Mouse (Mus musculus) lung, embryonic 15.5 days (tissue): ENCODE data around the gene Tmem63c. TPM values are rescaled to one million over a fixed set of nuclear protein-coding genes. Genes with fewer than 3 reads are reported as not detected.

Source experiments
- ATAC-seq: fragments of 200-750 bp; cut with Nextera tagmentation; 2 replicates; pipeline ENCODE4 v1.8.0; 2017; ENCODE audit warnings: moderate number of reproducible peaks, borderline replicate concordance; ENCODE audit not compliant: low FRiP score, low TSS enrichment; ENCODE audit errors: extremely low read depth
- H3K27ac ChIP-seq: fragments of 300-500 bp; sonication (generic); 2 replicates; pipeline ENCODE4 v1.5.1; 2015; ENCODE audit warnings: moderate library complexity, mild to moderate bottlenecking, inconsistent platforms
- H3K27me3 ChIP-seq: fragments of 300-500 bp; sonication (generic); 2 replicates; pipeline ENCODE4 v1.6.1; 2015; ENCODE audit warnings: inconsistent platforms
- H3K36me3 ChIP-seq: fragments of 300-500 bp; sonication (generic); 2 replicates; pipeline ENCODE4 v1.6.1; 2015; ENCODE audit warnings: inconsistent platforms
- H3K4me1 ChIP-seq: fragments of 300-500 bp; sonication (generic); 2 replicates; pipeline ENCODE4 v1.6.1; 2015; ENCODE audit warnings: inconsistent platforms
- H3K4me2 ChIP-seq: fragments of 300-500 bp; sonication (generic); 2 replicates; pipeline ENCODE4 v1.6.1; 2015; ENCODE audit warnings: inconsistent platforms, mild to moderate bottlenecking, moderate library complexity
- H3K4me3 ChIP-seq: fragments of 300-500 bp; sonication (generic); 2 replicates; pipeline ENCODE4 v1.5.1; 2015; ENCODE audit warnings: mild to moderate bottlenecking, inconsistent platforms
- H3K9ac ChIP-seq: fragments of 300-500 bp; sonication (generic); 2 replicates; pipeline ENCODE4 v1.6.1; 2015; ENCODE audit warnings: inconsistent platforms
- H3K9me3 ChIP-seq: fragments of 300-500 bp; sonication (generic); 2 replicates; pipeline ENCODE4 v1.6.1; 2016; ENCODE audit warnings: inconsistent platforms
- WGBS: fragments of 180-500 bp; shearing (Covaris S2); methylation state at CpG from one replicate; pipeline ENCODE4 v1.1.7; 2015; 5-methylcytosine and 5-hydroxymethylcytosine counted together
- polyA plus RNA-seq: library from polyadenylated mRNA; unstranded; fragments of >200 nt; fragmentation: Nextera tagmentation; extraction: Ambion mirVana; gene quantifications from 2 replicates; pipeline ENCODE4 v1.2.1, GENCODE M21; 2015

The Tmem63c gene
- polyA plus RNA-seq, 1 experiment from 2014 or later, result 0.07 TPM

DNA sequence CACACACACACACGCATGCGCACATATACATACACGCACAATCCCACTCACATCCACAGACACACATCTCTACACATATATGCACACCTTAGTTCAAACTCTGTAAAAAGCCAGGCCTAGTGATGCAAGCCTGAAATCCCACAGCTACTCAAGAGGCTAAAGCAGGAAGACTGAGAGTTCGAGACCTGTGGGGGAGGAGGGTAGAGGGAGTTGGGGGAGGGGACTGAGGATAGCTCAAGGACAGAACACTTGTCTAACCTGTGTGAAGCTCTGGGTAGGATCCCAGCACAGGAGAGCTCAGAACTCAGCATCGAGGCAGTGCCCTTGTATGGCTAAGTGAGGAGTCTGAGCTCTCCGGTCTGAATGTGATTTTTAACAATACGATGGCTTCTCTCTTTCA is 18.3 kb upstream of the Tmem63c start:
- Histone ChIP-seq H3K27ac (no peak overlapping the region), H3K4me1 (0 out of 2 replicates have a peak, but pooled peaks cover 3% of the 10 kb centered on the region), H3K9ac (no peak overlapping the region), H3K27me3 (no peaks in the 10 kb centered on the region), H3K9me3 (no peaks in the 10 kb centered on the region), H3K4me3 (no peak overlapping the region), H3K4me2 (no peak overlapping the region), H3K36me3 (no peaks in the 10 kb centered on the region)
- 70% methylated on average over 7 of the region's 7 CpGs for WGBS
- no peak for ATAC-seq

DNA sequence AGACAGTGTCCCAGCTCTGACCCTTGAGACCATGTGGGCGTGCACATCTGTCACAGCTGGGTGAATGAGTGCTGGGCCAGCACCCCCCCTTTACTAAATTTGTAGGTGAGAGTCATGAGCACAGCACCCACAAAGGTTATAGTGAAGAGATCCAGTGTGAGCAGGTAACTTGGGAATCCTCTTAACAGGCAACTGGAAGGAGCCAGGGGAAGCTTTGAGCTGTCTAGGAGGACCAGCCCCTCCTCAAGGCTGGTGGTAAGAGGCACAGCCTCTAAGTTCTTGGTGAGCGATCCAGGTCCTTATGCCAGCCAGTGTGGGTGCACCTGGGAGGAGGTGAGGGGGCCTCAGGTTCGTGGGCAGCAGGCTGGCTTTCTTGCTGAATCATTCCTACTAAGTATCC is 17.5 kb upstream of the Tmem63c start:
- no peaks in the 10 kb centered on the region for H3K36me3 ChIP-seq
- no peak for ATAC-seq

DNA sequence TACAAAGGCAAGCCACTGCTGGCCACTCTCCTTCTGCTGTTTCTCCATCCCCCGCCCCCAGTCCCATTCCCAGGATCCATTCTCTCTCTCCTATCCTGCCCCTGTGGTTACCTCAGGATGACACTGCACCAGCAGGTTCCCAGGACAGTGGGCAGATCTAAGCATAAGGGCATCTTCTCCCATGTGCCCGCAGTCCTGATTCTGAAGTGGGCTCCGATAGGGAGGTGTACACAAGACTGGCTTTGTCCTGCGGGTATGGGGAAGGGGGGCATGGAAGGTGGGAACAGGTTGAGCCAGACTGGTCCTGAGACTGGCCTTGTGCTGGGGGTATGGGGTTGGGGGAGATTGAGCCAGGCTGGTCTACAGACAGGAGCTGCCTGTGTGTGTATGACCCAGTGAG is 16.5 kb upstream of the Tmem63c start:
- Histone ChIP-seq H3K4me1 (0 out of 2 replicates have a peak, but pooled peaks cover under 1% of the 10 kb centered on the region), H3K27me3 (peaks cover 6% of the 10 kb centered on the region; the same call in 1 of the 2 replicates), H3K36me3 (no peaks in the 10 kb centered on the region), H3K9ac (no peak overlapping the region), H3K4me2 (no peak overlapping the region), H3K4me3 (no peak overlapping the region), H3K9me3 (no peaks in the 10 kb centered on the region), H3K27ac (no peak overlapping the region)
- no peak for ATAC-seq
- 77% methylated on average over 4 of the region's 4 CpGs for WGBS

More for the DNA sequence above, 17.5 kb upstream of the Tmem63c start:
- no peaks in the 10 kb centered on the region for H3K27me3 ChIP-seq
- 0 out of 2 replicates have a peak, but pooled peaks cover 3% of the 10 kb centered on the region for H3K4me1 ChIP-seq
- no peak overlapping the region for H3K4me2 ChIP-seq
- H3K27ac ChIP-seq, result no peak overlapping the region
- no peaks in the 10 kb centered on the region for H3K9me3 ChIP-seq
- no peak overlapping the region for H3K9ac ChIP-seq
- no peak overlapping the region for H3K4me3 ChIP-seq
- WGBS, result 42% methylated on average over 3 of the region's 3 CpGs

DNA sequence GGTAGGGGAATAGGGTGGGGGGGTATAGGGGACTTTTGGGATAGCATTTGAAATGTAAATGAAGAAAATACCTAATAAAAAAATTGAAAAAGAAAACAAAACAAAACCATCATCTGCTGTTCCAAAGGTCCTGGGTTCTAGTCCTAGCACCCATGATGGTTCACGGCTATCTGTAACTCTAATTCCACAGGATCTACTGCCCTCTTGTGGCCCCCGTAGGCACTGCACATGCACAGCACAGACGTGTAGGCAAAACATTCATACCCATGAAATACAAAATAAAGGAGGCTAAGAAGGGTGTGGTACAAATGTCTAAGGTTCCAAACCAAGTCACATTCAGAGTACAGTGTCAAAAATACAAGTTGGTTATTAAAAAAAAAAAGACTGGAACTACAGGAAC is 4.1 kb upstream of the Tmem63c start:
- 41% methylated on average over 3 of the region's 3 CpGs for WGBS

DNA sequence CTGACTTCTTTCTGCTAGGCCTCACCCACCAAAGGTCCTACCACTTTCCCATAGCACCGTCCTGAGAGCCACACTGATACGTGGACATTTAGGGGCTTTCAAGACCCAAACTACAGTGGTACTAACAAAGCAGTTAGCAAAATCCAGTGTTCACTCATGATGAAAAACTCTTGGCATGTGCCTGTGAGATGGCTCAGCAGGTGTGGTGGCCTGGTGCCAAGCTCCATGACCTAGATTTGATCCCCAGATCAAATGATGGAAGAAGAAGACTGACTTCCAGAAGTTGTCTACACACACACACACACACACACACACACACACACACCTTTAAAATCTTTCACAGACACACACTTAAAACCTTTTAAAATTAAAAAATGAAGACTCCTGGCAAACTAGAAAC is 2.4 kb upstream of the Tmem63c start:
- no peaks in the 10 kb centered on the region for H3K9me3 ChIP-seq
- no peaks in the 10 kb centered on the region for H3K4me1 ChIP-seq
- H3K4me2 ChIP-seq, result no peak overlapping the region
- H3K27me3 ChIP-seq, result no peaks in the 10 kb centered on the region
- H3K4me3 ChIP-seq, result no peak overlapping the region
- no peak overlapping the region for H3K9ac ChIP-seq
- no peaks in the 10 kb centered on the region for H3K36me3 ChIP-seq
- no peak for ATAC-seq
- 77% methylated on average over 2 of the region's 2 CpGs for WGBS
- no peak overlapping the region for H3K27ac ChIP-seq

More for the DNA sequence above, 4.1 kb upstream of the Tmem63c start:
- Histone ChIP-seq H3K4me3 (no peak overlapping the region), H3K27ac (no peak overlapping the region), H3K9me3 (no peaks in the 10 kb centered on the region), H3K36me3 (no peaks in the 10 kb centered on the region), H3K4me2 (no peak overlapping the region), H3K9ac (no peak overlapping the region), H3K27me3 (no peaks in the 10 kb centered on the region), H3K4me1 (no peaks in the 10 kb centered on the region)
- ATAC-seq, result no peak

DNA sequence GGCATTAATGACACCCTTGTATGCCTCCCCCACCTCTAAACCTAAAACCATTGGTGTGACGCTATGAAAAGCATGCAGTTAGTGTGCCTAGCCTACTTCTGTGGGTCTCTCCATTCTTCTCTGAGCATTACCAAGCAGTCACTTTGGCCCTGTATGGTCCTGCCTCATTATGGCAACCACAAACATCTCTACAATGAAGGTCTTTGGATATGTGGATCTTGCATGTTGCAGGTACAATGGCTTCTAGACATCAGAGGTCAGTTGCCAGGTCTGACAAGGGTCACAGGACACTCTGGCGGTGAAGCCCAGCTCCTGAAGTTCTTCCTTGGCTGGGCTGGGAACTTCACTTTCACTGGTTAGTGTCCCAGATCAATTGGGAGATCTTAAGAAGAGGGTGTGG is 866 bp downstream of the Tmem63c start:
- Histone ChIP-seq H3K36me3 (no peaks in the 10 kb centered on the region), H3K4me1 (no peaks in the 10 kb centered on the region), H3K9ac (no peak overlapping the region), H3K4me3 (no peak overlapping the region), H3K27me3 (peaks cover 21% of the 10 kb centered on the region), H3K4me2 (no peak overlapping the region), H3K27ac (no peak overlapping the region), H3K9me3 (no peaks in the 10 kb centered on the region)
- 84% methylated on average over 2 of the region's 2 CpGs for WGBS
- ATAC-seq, result no peak

DNA sequence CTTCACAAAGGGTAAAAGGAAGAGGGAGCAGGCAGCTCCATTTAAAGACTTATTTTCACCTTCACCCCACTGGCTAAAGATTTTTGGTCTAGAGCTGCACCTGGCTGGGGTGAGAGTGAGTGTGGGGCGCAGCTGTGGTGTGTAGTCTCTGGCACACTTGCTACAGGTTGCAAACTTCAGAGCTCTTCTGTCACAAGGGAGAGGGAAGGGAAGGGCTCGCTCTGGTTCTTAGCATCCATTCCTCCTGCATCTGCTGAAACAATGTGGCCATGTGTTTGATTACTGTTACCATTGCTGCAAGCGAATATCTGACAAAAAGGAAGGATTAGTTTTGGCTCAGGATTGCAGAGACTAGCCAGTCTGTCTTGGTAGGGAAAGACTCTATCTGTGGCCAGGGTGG is 2.3 kb downstream of the Tmem63c start:
- no peak overlapping the region for H3K9ac ChIP-seq
- no peak overlapping the region for H3K4me3 ChIP-seq
- H3K27ac ChIP-seq, result no peak overlapping the region
- no peak overlapping the region for H3K4me2 ChIP-seq
- H3K4me1 ChIP-seq, result no peaks in the 10 kb centered on the region
- 69% methylated on average over 3 of the region's 3 CpGs for WGBS
- peaks cover 36% of the 10 kb centered on the region for H3K27me3 ChIP-seq
- no peak for ATAC-seq
- no peaks in the 10 kb centered on the region for H3K36me3 ChIP-seq
- H3K9me3 ChIP-seq, result no peaks in the 10 kb centered on the region

DNA sequence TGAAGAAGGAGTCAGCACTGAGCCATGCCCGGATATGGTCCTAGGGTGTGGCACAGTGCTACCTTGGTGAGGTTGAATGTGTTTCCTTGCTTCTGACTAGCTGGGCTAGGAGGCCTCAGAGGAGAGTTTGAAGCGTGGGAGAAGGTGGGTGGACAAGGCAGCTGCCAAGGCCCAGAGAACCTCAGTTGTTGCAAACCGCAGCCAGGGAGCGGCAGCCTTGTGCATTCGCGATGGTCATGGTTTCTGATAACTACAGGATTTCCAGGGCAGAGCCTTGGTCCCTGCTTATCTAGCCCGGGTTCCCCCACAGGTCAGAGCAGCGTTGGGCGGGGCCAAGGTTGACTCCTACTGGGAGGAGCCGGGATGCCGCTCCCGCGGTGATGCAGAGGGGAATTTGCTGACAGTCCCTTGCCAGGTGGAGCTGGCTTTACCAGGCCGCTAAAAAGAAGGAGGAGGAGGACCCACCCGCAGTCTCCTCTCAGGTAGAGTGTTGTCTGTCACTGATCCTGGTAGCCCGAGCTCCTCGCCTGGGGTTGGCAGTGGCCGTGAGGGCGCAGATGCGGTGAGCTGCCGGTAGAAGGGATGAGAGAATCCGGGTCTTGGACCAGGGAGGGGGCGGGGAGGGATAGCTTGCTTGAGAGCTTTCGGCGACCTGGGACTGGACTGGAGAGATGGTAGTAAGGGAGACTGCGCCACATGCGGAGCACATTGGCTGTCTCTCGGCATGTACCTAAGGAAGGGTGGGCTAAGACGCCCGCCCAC is 5.2 kb downstream of the Tmem63c start:
- H3K9ac ChIP-seq, result no peak overlapping the region
- no peak overlapping the region for H3K4me3 ChIP-seq
- no peaks in the 10 kb centered on the region for H3K36me3 ChIP-seq

DNA sequence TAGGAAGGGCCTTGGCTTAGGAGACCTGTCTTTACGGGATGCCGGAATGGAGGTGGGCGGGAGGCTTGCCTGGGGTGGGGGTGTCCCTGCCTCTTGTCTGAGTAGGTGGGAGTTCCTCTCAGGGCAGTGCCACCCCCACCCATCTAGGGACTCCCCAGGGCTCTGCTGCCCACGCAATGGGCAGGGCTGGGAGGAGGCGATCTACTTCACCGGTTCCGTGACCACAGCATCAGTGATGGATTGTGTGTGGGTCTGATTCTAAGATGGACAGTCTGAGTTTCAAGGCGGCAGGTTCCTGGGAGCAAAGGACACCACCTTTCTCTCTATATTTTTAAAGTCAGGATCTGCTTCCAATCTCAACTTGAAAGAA is 5.7 kb downstream of the Tmem63c start:
- no peaks in the 10 kb centered on the region for H3K4me1 ChIP-seq
- H3K4me2 ChIP-seq, result no peak overlapping the region
- no peak for ATAC-seq
- no peaks in the 10 kb centered on the region for H3K36me3 ChIP-seq
- 14% methylated on average over 8 of the region's 8 CpGs for WGBS
- H3K27me3 ChIP-seq, result peaks cover 36% of the 10 kb centered on the region
- no peak overlapping the region for H3K4me3 ChIP-seq
- no peak overlapping the region for H3K27ac ChIP-seq
- H3K9ac ChIP-seq, result no peak overlapping the region
- H3K9me3 ChIP-seq, result no peaks in the 10 kb centered on the region

More for the DNA sequence above, 5.2 kb downstream of the Tmem63c start:
- 0 out of 2 replicates have a peak overlapping the region, but pooled peaks have one; percentile 27 for H3K4me2 ChIP-seq
- peaks cover 36% of the 10 kb centered on the region for H3K27me3 ChIP-seq
- H3K27ac ChIP-seq, result no peak overlapping the region
- WGBS, result 3% methylated on average over 30 of the region's 30 CpGs
- no peak for ATAC-seq
- no peaks in the 10 kb centered on the region for H3K4me1 ChIP-seq
- H3K9me3 ChIP-seq, result no peaks in the 10 kb centered on the region

DNA sequence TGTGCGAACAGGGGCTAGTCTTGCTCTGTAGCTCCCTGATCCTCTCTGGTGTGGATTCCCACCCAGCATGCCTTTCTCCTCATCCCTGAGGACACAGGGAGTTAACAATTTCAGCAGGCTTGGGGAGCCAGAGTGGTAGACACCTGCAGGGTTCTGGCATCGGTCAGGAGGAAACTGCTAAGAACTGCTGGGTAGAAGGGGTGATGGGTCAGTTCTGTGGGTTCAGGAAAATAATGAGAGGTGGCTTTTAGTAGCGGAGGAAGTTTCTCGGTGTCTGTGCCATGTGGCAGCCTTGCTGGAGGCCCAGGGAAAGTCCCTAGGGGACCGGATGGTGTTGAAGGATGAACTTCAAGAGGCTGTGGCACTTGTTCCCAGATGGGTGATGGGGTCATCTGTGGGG is 6.3 kb downstream of the Tmem63c start:
- no peaks in the 10 kb centered on the region for H3K4me1 ChIP-seq
- H3K9ac ChIP-seq, result no peak overlapping the region
- H3K4me3 ChIP-seq, result no peak overlapping the region
- no peak overlapping the region for H3K4me2 ChIP-seq
- no peak for ATAC-seq
- no peak overlapping the region for H3K27ac ChIP-seq
- WGBS, result 46% methylated on average over 5 of the region's 5 CpGs
- no peaks in the 10 kb centered on the region for H3K9me3 ChIP-seq
- H3K36me3 ChIP-seq, result no peaks in the 10 kb centered on the region
- peaks cover 36% of the 10 kb centered on the region for H3K27me3 ChIP-seq

DNA sequence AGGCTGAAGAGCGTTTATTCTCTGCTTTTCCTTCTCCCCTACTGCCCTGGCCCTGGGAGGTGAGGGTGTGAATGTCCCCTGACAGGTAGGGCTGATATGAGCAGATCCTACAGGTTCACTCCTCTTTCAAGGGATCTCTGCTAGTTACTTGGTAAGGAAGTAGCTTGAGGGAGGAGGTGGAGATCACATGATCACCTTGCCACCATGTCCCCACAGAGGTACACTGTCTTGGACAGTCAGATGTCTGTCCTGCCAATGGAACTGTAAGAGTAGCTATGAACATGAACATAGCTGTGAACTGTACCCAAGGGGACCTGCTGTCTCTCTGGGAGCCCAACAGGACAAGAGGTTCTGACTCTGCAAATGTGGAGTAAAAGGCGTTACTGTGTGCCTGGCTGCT is 6.9 kb downstream of the Tmem63c start:
- Histone ChIP-seq H3K36me3 (no peaks in the 10 kb centered on the region), H3K27me3 (peaks cover 36% of the 10 kb centered on the region), H3K4me2 (no peak overlapping the region), H3K27ac (no peak overlapping the region), H3K4me3 (no peak overlapping the region), H3K4me1 (no peaks in the 10 kb centered on the region), H3K9me3 (no peaks in the 10 kb centered on the region), H3K9ac (no peak overlapping the region)
- no peak for ATAC-seq
- 51% methylated on average over 2 of the region's 2 CpGs for WGBS

DNA sequence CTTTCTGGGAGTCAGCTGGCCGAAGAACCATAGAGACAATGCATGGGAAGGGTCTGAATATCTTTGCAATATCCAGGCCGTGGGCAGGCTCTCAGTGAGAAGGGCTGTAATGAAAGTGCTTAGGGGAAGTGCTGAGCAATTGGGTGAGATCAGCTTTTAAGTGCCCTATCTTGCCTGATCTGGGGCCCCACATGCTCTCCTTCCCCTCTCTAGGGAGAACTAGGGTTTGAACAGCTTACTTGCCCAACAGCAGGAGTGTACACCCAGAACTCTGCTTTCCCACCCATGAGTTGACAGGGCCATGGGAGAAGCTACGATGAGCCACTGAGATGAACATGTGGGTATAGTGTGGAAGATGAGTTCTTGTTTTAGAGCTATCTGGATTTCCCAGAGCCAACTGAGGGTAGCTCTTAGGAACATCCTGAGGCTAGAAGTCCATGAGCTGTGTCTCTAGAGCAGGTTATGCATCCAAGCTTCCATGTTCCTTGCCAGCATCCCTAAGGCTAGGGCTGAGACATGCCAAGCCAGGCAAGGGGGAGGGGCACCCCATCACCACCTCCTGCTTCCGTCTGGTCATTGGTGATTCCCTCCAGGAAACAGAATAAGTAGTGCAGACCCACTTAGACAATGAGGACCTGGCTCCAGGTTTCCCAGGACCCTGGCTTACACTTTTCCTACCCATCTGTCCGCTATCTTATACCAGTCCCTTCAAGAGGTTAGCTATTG is 8.3 kb downstream of the Tmem63c start:
- H3K4me2 ChIP-seq, result no peak overlapping the region
- ATAC-seq, result no peak
- no peaks in the 10 kb centered on the region for H3K4me1 ChIP-seq
- no peak overlapping the region for H3K27ac ChIP-seq
- peaks cover 36% of the 10 kb centered on the region for H3K27me3 ChIP-seq
- no peak overlapping the region for H3K4me3 ChIP-seq
- WGBS, result 62% methylated on average over 5 of the region's 5 CpGs
- no peak overlapping the region for H3K9ac ChIP-seq
- H3K9me3 ChIP-seq, result no peaks in the 10 kb centered on the region
- H3K36me3 ChIP-seq, result no peaks in the 10 kb centered on the region
